Mouse (Mus musculus) megakaryocyte-erythroid progenitor cell, adult 5-6 weeks (primary cell): ENCODE results near the gene Znhit6. TPM values are rescaled to one million over a fixed set of nuclear protein-coding genes. Genes with fewer than 3 reads are reported as not detected.

Experiments used
- total RNA-seq, 2 experiments: library from RNA; stranded (forward) in 1 of 2; stranded (reverse) in 1 of 2; fragments of 200-1000, 215-1000 nt in 1 of 2; fragments of >200 nt in 1 of 2; fragmentation: Nextera tagmentation in 1 of 2; gene quantifications; 2 replicates each; pipeline ENCODE4 v1.2.3; 2014 to 2017

Gene Znhit6
- total RNA-seq, 2 experiments from 2014 or later = 33.5 to 38.1 TPM

Other genes with a start within 250 kb of the Znhit6 start
- not detected in 2 replicates for gene Ccn1, start 73.8 kb downstream of the Znhit6 start, total RNA-seq (2014; fragmentation: Nextera tagmentation)
- gene Ccn1, start 73.8 kb downstream of the Znhit6 start, total RNA-seq (2017) = 1.9 TPM in 1 of 2 replicates, not detected in the other
- not detected in 2 replicates for gene Ddah1, start 182.5 kb downstream of the Znhit6 start, total RNA-seq (2014; fragmentation: Nextera tagmentation)
- 0.33 and 0.99 TPM in 2 replicates for gene Ddah1, start 182.5 kb downstream of the Znhit6 start, total RNA-seq (2017)